Mouse (Mus musculus) midbrain, embryonic 10.5 days (tissue): Measurements from ENCODE around the gene Foxp4. TPM values are rescaled to one million over a fixed set of nuclear protein-coding genes. Genes with fewer than 3 reads are reported as not detected.

Experiments
- DNase-seq: peaks from one replicate; pipeline ENCODE4 v3.0.0-alpha.2; 2017; ENCODE audit warnings: low spot score
- H3K27ac ChIP-seq: fragments of 300-500 bp; sonication (generic); replicated peaks from 2 replicates; pipeline ENCODE4 v1.5.1; 2016; ENCODE audit warnings: mild to moderate bottlenecking
- H3K27me3 ChIP-seq: fragments of 300-500 bp; sonication (generic); 2 replicates; pipeline ENCODE4 v1.6.1; 2016; ENCODE audit warnings: low read depth, mild to moderate bottlenecking; ENCODE audit not compliant: poor library complexity, severe bottlenecking
- H3K36me3 ChIP-seq: fragments of 300-500 bp; sonication (generic); 2 replicates; pipeline ENCODE4 v1.6.1; 2016; ENCODE audit warnings: mild to moderate bottlenecking, moderate library complexity
- H3K4me1 ChIP-seq: fragments of 300-500 bp; sonication (generic); 2 replicates; pipeline ENCODE4 v1.6.1; 2016
- H3K4me3 ChIP-seq: fragments of 300-500 bp; sonication (generic); 2 replicates; pipeline ENCODE4 v1.5.1; 2016; ENCODE audit warnings: mild to moderate bottlenecking, moderate library complexity
- H3K9me3 ChIP-seq: fragments of 300-500 bp; sonication (generic); replicated peaks from 2 replicates; pipeline ENCODE4 v1.6.1; 2016; ENCODE audit warnings: mild to moderate bottlenecking
- WGBS: fragments of 180-500 bp; shearing (Covaris S2); methylation state at CpG from one replicate; pipeline ENCODE4 v1.1.7; 2016; 5-methylcytosine and 5-hydroxymethylcytosine counted together
- polyA plus RNA-seq: library from polyadenylated mRNA; unstranded; fragments of >200 nt; fragmentation: Nextera tagmentation; extraction: Ambion mirVana; gene quantifications from 2 replicates; pipeline ENCODE4 v1.2.1, GENCODE M21; 2016

Gene Foxp4
- polyA plus RNA-seq, 1 experiment from 2014 or later = 21.8 TPM

DNA sequence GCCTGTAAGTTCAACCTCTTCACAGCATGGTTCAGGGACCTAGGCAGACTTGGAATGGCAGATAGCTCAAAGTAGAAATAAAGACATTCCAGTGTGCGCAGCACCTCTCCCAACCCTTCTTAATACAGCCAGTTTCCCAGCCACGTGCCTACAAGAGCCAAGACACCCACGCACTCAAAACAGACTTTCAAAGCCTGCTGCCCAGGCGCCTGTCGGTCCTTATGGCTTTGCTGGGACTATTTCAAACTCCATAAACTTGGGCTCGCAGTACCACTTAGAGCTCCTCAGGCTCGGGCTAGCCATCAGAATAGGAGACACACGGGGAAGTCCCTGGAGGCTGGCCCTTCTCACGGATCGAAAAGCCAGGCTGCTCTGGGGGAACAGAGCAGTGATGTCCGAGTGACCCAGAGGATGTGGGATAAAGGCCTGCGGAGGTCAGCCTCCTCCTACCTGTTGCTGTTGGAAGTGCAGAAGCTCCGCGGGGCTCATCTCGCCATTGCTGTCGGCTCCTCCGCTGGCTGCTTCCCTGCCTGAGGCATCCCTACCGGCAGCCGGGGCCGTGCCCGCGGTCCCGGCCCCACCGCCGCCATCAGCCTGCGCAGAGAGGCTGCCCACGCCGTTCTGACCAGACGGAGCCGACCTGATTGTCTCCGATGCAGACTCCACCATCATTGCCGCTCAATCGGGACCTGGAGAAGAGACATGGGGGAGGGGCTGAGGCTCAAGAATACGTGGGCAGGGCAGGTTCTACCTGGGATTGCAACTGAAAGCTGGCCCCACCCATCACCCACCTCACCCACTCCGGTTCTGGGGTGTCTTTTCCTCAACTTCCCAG, 20.4 kb downstream of the Foxp4 start:
- WGBS = 26% methylated on average over 35 of the region's 35 CpGs
- H3K27ac ChIP-seq = peak overlapping the region; percentile 74
- H3K27me3 ChIP-seq = peaks cover 14% of the 10 kb centered on the region

DNA sequence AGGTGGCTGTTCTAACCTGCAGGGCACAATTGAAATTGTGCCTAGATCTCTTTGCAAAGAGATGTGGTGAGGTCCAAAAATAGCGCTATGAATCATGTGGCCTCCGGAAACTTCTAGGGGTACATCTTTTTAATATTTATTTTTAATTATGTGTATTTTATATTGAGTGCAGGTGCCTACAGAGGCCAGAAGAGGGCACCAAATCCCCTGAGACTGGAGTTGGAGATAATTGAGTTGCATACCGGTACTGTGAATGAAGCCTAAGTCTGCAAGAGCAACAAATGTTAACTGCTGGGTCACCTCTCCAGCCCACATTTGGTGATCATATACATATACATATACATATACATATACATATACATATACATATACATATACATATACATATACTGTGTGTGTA, 22.7 kb downstream of the Foxp4 start:
- WGBS = 74% methylated on average over 3 of the region's 3 CpGs

More for the DNA sequence above, 20.4 kb downstream of the Foxp4 start:
- peak overlapping the region; percentile 33 for H3K4me3 ChIP-seq
- peaks cover 50% of the 10 kb centered on the region for H3K36me3 ChIP-seq
- no peak for DNase-seq
- H3K9me3 ChIP-seq = no peaks in the 10 kb centered on the region
- H3K4me1 ChIP-seq = peaks cover 99% of the 10 kb centered on the region

DNA sequence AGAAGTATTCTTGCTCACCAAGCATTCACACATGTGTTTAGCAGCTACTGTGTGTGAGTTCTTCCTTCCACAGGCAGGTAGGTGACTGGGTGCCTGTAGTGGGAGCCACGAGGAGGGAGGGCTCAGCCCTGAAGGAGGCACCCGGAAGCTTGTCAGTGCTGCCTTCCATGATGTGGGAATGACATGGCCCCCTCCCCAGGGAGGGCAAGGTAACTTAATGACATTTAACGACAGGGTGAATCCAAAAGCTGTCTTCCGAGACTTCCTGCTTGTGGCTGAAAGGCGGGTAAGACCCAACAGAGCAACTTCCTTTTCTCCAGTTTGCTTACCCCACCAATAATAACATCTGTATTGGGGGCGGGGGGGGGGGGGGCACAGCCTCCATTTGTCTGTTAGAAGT, 23.7 kb downstream of the Foxp4 start:
- H3K27ac ChIP-seq = peak overlapping the region; percentile 95
- peaks cover 63% of the 10 kb centered on the region for H3K36me3 ChIP-seq
- H3K27me3 ChIP-seq = peaks cover 8% of the 10 kb centered on the region; the same call in 1 of the 2 replicates
- no peak overlapping the region for H3K4me3 ChIP-seq
- DNase-seq = no peak
- peaks cover 95% of the 10 kb centered on the region for H3K4me1 ChIP-seq
- 50% methylated on average over 6 of the region's 6 CpGs for WGBS
- H3K9me3 ChIP-seq = no peaks in the 10 kb centered on the region

More for the DNA sequence above, 22.7 kb downstream of the Foxp4 start:
- no peak overlapping the region for H3K27ac ChIP-seq
- no peak overlapping the region for H3K4me3 ChIP-seq
- H3K36me3 ChIP-seq = peaks cover 54% of the 10 kb centered on the region
- DNase-seq = no peak
- H3K4me1 ChIP-seq = peaks cover 99% of the 10 kb centered on the region
- H3K9me3 ChIP-seq = no peaks in the 10 kb centered on the region
- H3K27me3 ChIP-seq = peaks cover 9% of the 10 kb centered on the region; the same call in 1 of the 2 replicates

DNA sequence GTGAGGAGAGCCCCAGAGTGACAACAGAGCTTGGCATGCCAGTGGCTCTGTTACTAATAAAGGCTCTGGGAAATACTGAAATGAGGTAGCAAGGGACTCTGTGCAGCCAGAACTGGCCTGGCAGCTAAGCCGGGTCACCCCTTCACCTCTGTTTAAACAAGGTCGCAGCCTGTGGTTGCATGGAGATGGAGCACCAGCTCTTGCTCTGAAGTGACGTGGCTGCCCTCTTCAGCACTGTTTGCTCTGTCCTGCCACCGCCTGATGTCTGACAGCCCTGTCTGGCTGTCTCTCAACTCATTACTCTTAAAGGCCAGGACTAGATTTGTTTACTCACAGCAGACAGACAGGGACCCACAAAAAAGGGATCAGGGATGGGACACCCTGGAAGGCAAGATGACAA, 25.3 kb downstream of the Foxp4 start:
- no peaks in the 10 kb centered on the region for H3K9me3 ChIP-seq
- no peaks in the 10 kb centered on the region for H3K27me3 ChIP-seq
- 1% methylated on average over 4 of the region's 4 CpGs for WGBS
- H3K27ac ChIP-seq = peak overlapping the region; percentile 95
- H3K36me3 ChIP-seq = peaks cover 74% of the 10 kb centered on the region
- peak; percentile 69 for DNase-seq
- peak overlapping the region; percentile 41 for H3K4me3 ChIP-seq
- H3K4me1 ChIP-seq = peaks cover 87% of the 10 kb centered on the region

DNA sequence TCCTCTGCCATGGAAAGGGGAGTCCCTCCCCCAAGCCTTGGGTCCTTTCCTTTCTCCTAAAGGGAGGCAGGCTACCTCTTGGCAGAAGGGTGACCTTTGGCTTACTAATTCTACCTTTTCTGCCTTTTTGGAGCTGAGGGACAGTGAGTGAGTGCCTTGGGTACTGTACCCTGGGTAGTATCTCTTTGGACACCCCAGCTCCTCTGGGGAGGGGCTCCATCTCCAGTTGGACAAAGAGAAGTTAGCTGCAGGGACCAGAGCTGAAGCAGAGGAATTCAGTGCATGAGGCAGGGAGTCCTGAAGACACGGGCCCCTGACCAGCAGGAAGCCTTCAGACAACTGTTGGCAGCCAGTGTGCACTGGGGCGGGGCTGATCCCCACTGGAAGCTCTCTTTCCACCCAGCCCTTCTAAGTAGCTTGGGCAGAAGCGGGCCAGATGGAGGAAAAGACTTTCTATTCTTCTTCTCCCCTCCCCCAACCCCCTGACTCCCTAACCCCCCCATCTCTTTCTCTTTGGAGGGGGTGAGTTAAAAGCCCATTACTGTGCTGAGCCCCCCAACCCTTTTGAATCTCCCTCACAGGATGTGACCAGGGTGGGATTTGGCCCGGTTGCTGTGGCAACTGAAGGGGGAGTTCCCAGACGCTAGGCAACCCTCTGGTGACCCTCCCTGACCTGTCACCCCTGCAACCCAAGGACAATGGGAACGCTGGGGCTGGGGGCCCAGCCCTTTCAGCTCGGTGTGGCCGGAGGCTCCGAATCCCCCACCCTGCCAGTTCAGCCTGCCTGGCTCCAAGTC, 26.3 kb downstream of the Foxp4 start:
- Histone ChIP-seq H3K36me3 (peaks cover 73% of the 10 kb centered on the region), H3K27ac (peak overlapping the region; percentile 95), H3K9me3 (no peaks in the 10 kb centered on the region), H3K4me1 (peaks cover 77% of the 10 kb centered on the region), H3K27me3 (no peaks in the 10 kb centered on the region), H3K4me3 (peak overlapping the region; percentile 41)
- WGBS = 2% methylated on average over 9 of the region's 9 CpGs
- DNase-seq = peak; percentile 97

DNA sequence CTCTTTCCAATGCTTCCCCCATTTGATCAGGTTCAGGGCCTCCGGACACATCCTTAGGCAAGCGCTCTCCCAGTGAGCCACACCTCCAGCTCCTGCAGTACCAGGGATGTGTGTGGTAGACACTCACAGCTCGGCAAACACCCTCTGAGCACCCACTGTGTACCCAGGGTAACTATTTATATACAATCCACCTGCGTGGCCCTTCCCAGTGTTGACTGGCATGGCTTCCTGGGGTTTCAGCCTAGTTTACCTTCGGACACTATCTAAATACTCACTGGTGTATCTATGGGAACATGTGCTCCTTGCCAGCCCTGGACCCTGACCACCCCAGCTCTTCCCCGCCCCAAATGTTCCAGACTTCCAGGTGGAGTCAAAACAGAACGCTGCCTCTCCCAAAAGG, 34.7 kb downstream of the Foxp4 start:
- H3K9me3 ChIP-seq = no peaks in the 10 kb centered on the region
- H3K4me3 ChIP-seq = no peak overlapping the region
- peaks cover 84% of the 10 kb centered on the region for H3K4me1 ChIP-seq
- 55% methylated on average over 7 of the region's 7 CpGs for WGBS
- no peak for DNase-seq
- peak overlapping the region; percentile 89 for H3K27ac ChIP-seq
- H3K36me3 ChIP-seq = peaks cover 72% of the 10 kb centered on the region
- H3K27me3 ChIP-seq = no peaks in the 10 kb centered on the region

DNA sequence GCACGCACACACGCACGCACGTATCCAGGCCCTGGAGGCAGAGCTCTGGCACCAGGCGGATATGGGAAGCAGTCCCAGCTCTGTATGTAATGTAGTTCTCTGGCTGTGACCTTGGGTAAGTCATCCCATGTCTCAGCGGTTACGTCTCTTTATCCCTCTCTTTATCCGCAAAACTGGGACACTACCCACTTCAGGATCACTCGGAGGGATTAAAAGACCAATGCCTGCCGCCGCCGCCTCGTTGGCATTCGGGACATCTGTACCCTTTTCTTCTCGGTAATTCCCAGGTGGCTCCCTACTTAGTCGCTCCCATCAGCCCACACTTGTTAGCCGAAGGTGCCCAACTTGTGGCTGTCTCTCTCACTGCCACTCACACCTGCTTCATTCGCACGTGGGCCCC, 35.2 kb downstream of the Foxp4 start:
- H3K4me3 ChIP-seq = no peak overlapping the region
- no peaks in the 10 kb centered on the region for H3K27me3 ChIP-seq
- peaks cover 80% of the 10 kb centered on the region for H3K4me1 ChIP-seq
- WGBS = 35% methylated on average over 19 of the region's 19 CpGs
- no peaks in the 10 kb centered on the region for H3K9me3 ChIP-seq
- peaks cover 72% of the 10 kb centered on the region for H3K36me3 ChIP-seq
- DNase-seq = no peak
- peak overlapping the region; percentile 89 for H3K27ac ChIP-seq

DNA sequence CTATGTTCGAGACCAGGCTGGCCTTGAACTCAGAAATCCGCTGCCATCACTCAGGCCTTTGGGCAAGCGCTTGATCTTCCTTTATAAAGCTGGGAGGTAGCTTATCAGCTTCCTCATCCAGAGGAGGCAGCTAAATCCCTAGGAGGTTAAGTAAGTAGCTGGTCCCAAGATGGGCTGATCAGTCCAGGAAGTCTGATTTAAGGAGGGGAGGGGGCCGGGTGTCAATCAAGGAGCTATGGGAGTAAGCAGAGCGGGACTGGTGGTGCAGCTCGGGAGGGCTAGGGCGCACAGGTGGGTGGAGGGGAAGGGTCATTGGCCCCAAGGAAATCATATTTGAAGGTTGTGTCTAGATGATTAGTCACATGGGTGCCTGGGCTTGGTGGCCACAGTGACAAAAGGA, 35.8 kb downstream of the Foxp4 start:
- Histone ChIP-seq H3K9me3 (no peaks in the 10 kb centered on the region), H3K27ac (peak overlapping the region; percentile 89), H3K4me1 (peaks cover 86% of the 10 kb centered on the region), H3K36me3 (peaks cover 72% of the 10 kb centered on the region), H3K27me3 (no peaks in the 10 kb centered on the region), H3K4me3 (no peak overlapping the region)
- WGBS = 63% methylated on average over 7 of the region's 7 CpGs
- no peak for DNase-seq

DNA sequence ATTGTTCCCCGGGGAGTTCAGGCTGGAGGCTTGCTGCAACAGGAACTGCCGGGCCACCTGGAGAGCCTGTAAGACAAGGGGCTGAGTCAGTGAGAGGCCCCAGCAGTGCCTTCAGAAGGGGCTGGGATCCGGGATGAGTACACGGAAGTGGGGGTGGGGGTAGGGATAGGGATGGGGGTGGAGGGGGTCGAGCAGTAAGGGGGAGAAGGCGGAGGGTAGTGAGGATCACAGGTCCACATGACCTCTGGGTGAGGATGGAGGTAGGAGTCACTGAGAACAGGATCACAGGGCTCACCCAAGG, 36.3 kb downstream of the Foxp4 start:
- WGBS = 13% methylated on average over 6 of the region's 6 CpGs
- DNase-seq = no peak

DNA sequence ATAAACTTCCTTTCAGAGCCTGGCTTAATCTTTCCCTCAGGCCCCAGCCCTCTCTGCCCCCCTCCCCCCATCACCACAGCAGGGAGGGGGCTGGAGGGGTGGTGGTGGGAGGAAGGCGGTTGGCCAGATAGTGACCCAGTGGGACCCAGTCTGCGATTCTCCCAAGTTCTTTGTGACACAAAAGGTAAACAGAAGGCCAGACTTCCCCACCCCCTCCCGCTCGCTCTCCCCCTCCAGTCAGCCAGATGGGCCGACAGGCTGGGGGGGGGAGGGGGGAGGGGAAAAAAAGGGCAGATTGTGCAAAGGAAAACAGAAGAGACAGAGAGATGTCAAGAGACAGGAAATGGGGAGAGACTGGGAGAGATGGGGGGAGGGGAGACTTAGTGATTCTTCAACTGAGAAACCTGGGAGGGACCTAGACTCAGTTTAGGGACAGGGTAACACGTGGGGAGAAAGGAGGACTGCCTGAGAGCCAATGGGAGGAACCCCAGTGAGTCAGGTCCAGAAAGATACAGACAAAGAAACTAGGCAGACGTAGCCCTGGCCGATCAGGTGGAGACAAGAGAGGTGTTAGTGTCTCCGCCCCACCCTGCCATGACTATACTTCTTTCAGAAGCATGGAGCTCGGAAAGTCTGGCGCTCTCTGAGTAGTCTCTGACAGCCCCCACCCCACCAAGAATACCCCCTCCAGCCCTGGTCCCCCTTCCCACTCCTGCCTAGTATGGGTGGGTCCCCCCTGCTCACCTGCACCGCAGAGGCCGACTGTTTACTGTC, 36.9 kb downstream of the Foxp4 start:
- H3K4me3 ChIP-seq = peak overlapping the region; percentile 34
- peaks cover 92% of the 10 kb centered on the region for H3K4me1 ChIP-seq
- 17% methylated on average over 13 of the region's 13 CpGs for WGBS
- peak overlapping the region; percentile 89 for H3K27ac ChIP-seq
- H3K36me3 ChIP-seq = peaks cover 73% of the 10 kb centered on the region
- no peaks in the 10 kb centered on the region for H3K27me3 ChIP-seq
- DNase-seq = peak; percentile 80
- H3K9me3 ChIP-seq = no peaks in the 10 kb centered on the region

More for the DNA sequence above, 36.3 kb downstream of the Foxp4 start:
- Histone ChIP-seq H3K4me3 (peak overlapping the region; percentile 34; the same call in 1 of the 2 replicates), H3K9me3 (no peaks in the 10 kb centered on the region), H3K27ac (peak overlapping the region; percentile 89), H3K4me1 (peaks cover 91% of the 10 kb centered on the region), H3K27me3 (no peaks in the 10 kb centered on the region), H3K36me3 (peaks cover 73% of the 10 kb centered on the region)

DNA sequence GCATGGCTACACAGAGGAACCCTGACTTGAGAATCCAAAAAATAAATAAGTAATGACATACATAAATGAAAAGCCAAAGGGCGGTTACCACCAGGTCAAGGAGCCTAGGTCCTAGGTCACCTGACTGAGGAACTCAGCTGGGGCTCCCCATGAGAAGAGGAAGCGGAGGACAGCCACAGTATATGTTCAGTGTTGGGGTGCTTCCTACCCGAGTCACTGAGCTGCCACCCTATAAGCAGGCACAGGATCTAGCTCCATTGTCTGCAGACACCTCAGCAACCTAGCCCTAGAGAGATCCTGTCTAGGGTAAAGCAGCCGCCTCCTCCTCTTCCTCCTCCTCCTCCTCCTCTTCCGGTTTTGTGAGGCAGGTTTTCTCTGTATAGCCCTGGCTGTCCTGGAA, 41.3 kb downstream of the Foxp4 start:
- H3K9me3 ChIP-seq = no peaks in the 10 kb centered on the region
- peaks cover 16% of the 10 kb centered on the region for H3K27me3 ChIP-seq
- no peak overlapping the region for H3K27ac ChIP-seq
- no peak overlapping the region for H3K4me3 ChIP-seq
- H3K4me1 ChIP-seq = peaks cover 92% of the 10 kb centered on the region
- no peak for DNase-seq
- WGBS = 81% methylated on average over 5 of the region's 5 CpGs
- H3K36me3 ChIP-seq = peaks cover 96% of the 10 kb centered on the region

DNA sequence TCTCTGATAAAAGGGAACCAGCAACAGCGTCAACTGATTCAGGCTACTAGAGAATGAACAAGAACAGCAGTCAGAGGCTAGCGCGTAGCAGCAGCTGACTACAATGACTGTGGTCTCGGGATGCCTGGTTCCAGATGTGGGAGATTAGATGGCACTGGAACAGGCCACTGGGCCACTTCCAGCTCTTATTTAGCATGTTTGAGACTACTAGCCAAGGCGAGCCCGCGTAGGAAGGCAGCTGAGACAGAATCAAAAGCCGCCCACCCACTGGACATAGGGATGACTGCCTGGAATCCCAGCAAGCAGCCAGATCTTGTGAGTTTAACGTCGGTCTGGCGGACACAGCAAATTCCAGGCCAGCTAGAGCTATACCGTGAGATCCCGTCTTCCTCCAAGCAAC, 43.1 kb downstream of the Foxp4 start:
- no peak for DNase-seq
- H3K36me3 ChIP-seq = peaks cover 98% of the 10 kb centered on the region
- H3K4me1 ChIP-seq = peaks cover 92% of the 10 kb centered on the region
- 70% methylated on average over 13 of the region's 13 CpGs for WGBS
- peaks cover 23% of the 10 kb centered on the region for H3K27me3 ChIP-seq
- no peak overlapping the region for H3K4me3 ChIP-seq
- H3K27ac ChIP-seq = peak overlapping the region; percentile 58
- no peaks in the 10 kb centered on the region for H3K9me3 ChIP-seq
